Mouse (Mus musculus): ENCODE measurements at regions not wholly inside any gene's neighbourhood (a gene's known extent, or its start where the extent isn't known, plus 50 kb on each side); places are given as distances from the start of the nearest gene placed in this dataset.

DNA sequence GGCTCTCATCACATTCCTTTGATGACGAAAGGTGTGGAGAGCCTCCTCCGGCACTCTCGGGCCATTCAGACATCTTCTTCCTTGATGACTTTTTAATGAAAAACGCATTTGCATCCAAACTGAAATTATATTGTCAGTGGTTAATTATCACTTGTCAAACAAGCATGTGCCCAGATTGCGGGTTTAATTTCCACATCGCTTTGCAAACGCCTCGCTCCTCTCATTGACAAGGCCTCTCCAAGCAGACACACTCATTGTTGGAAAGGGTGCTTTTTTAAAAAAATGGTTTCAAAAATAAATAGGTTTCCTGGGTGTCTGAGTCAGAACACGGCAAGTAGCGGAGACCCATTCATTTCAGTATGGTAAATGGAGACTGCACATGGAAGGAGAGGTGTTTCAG, 240.1 kb downstream of the Ptpru start:
- DNase-seq, result no peak

DNA sequence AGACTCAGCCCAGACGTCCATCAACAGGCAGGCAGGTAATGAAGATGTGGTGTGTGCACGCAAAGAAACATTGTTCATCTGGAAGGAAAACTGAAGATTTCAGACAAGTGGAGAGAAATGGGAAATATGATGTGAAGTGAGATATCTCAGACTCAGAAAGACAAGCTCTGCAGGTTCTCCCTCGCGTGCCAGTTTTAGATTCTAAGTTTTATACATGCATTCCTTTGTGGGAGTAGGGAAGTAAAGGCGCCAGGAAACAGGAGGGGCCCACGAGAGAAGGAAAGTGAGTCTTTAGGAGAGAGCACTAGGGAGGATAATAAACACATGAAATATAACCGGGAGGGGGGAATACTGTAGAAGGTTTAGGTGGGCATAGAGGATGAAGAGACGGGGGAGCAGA, 223.7 kb downstream of the Ptpru start:
- no peak for DNase-seq

- peak; percentile 25 to 54 for DNase-seq
Observed at GRCm38 (mm10) chr4:131615587-131615986, 222.5 kb downstream of the Ptpru start.

GRCm38 (mm10) chr4:131638105-131638504, 200.0 kb downstream of the Ptpru start:
- DNase-seq, result no peak

DNA sequence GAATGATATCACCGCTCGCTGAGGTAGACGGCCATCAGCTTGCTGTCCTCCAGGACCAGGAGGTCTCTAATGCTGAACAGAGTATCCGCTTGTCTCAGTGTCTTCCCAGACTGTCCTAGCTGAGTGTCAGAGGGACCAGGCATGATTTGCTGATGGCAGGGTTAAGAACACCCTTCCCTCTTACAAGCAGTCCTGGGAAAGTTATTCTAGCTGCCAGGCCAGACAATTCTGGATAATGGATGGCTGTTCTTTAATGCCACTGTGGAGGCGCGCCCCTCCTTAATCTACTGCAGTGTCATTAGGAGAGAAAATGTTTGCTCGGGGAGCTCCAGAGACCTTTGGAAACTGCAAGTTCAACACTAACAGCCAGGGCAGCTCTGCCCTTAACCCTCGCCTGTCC, 182.1 kb downstream of the Ptpru start:
- DNase-seq, result no peak

DNA sequence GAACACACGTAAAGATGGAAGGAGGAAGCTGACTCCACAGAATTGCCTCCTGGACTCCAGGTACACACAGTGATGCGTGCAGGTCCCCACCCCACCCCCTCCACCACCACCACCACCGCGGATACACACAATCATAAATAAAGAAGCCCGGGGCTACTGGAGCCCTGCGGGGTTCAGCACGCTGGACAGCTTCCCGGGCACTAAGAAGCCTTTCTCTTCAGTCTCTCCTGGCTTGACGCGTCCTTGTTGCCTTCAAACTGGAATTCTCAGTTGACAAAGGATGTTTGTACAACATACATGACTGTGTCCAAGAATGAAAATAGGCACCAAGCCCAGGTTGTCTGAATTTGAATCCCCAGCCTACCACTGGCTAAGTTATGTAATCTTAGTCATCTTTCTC, 180.2 kb downstream of the Ptpru start:
- DNase-seq, result no peak

DNA sequence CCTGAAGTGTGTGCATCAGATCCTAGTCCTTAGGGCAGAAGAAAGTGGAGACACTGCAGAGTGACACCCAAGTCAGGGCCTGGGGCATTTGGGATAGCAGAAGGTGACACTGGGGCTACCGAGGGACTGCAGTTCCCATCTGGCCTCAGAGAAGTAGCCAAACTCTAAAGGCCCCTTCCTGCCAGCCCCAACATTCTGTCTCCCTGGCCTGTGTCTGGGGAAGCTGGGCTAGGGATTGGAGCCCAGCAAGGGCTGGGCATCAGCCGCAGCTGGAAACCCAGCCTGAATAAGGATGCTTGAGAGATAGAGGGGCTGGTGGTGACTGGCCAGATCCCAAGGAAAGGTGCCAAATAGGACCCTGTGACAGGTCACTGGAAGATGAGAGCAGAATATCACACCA, 177.2 kb downstream of the Ptpru start:
- DNase-seq, result no peak

DNA sequence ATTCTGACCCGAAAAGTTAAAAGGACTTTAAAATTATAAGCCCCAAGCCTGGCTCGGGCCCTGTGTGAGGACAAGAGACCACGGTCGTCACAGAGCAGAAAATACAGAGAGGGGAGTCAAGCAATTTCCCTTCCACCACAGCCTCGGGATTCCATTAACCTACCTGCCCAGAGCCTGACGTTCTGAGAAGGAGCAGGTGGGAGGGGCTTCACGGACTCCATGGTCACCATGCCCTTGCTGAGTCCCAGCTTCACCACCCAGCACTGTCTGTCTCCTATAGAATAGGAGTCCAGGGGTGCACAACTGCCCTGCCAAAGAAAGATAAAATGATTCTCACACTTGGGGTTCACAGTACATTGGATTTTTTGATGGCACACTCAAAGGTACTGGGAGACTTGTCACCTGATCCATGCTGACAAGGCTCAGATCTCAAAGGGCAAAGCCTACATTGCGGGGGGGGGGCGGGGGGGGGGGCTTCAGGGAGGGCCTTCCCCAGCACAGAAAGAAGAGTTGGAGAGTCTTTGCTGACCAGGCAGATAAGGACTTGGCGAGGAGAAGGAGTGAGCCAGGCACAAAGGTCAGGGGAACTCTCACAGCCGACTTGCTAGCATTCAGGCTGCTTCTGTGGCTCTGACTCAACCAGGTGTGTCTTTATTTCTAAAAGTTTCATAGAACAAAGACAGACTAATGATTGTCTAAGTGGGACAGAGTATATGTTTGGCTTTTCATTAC, 166.1 kb downstream of the Ptpru start:
- no peak for DNase-seq

- DNase-seq, result no peak
Observed at GRCm38 (mm10) chr4:131677966-131678365, 160.1 kb downstream of the Ptpru start.

- no peak for DNase-seq
Observed at GRCm38 (mm10) chr4:131683176-131683575, 154.9 kb downstream of the Ptpru start.

DNA sequence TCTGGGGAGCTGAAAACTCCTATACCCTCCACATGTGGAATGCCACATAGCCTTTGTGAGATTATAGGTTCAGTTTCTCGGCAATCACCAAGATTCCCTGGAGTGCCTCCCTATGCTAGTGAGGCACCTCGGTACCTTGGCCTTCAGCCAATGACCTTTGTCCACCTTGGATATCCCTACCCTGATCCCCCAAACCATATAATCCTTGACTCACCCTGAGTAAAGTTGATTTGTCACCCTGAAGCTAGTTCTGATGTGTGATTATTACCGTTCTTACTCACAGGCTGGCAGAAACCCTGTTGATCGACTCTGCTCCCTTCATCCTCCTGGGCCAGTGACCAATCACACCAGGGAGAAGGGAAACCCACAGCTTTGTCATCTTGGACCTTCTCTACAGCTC, 152.5 kb downstream of the Ptpru start:
- DNase-seq, result no peak

DNA sequence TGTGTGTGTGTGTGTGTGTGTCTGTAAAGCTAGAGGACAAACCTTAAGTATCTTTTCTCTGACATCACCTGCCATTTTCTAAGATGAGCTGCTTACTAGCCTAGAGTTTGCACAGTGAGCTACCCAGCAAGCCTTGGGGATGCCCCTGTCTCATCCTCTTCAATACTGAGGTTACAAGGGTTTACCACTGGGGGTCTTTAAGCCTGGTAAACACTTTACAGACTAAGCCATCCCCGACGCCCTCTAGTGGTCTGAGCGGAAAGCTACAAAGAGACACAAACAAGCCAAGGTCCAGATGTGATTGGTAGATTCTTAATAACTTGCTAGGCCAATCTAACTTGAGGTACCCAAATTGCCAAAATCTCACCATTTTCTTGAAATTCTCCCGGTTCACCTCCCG, 143.9 kb downstream of the Ptpru start:
- DNase-seq, result no peak

GRCm38 (mm10) chr4:131695941-131696912, 141.9 kb downstream of the Ptpru start:
- peak; percentile 23 to 24 for DNase-seq
